Mouse (Mus musculus) MEL (cell line): ENCODE results near the gene Mbd6. TPM values are rescaled to one million over a fixed set of nuclear protein-coding genes. Genes with fewer than 3 reads are reported as not detected.

Source experiments
- DNase-seq: peaks from one replicate; pipeline ENCODE4 v3.0.0; 2011; ENCODE audit warnings: low read depth, low spot score
- H3K27ac ChIP-seq: 2 replicates; pipeline ENCODE4 v1.5.1; 2012; ENCODE audit warnings: low read depth, mild to moderate bottlenecking, control low read depth, low read length, moderate library complexity; ENCODE audit not compliant: control insufficient read depth
- H3K27me3 ChIP-seq, 2 experiments: fragments of 150-350 bp in 1 of 2; sonication (generic) in 1 of 2; 2 replicates each; pipeline ENCODE4 v1.6.1; 2012; ENCODE audit warnings: low read length in 2 of 2, mild to moderate bottlenecking in 2 of 2, improper control_type of control experiment in 1 of 2, moderate library complexity in 1 of 2; ENCODE audit not compliant: insufficient read depth in 2 of 2, control insufficient read depth in 1 of 2
- H3K36me3 ChIP-seq, 2 experiments: 2 replicates each; pipeline ENCODE4 v1.6.1; 2012 to 2014; ENCODE audit warnings: low read length in 2 of 2, improper control_type of control experiment in 1 of 2, inconsistent platforms in 1 of 2, mild to moderate bottlenecking in 1 of 2; ENCODE audit not compliant: insufficient read depth in 2 of 2, control insufficient read depth in 1 of 2
- H3K4me1 ChIP-seq, 2 experiments: fragments of 150-350 bp in 1 of 2; sonication (generic) in 1 of 2; 2 replicates each; pipeline ENCODE4 v1.6.1; 2012; ENCODE audit warnings: low read length in 2 of 2, improper control_type of control experiment in 1 of 2, mild to moderate bottlenecking in 1 of 2; ENCODE audit not compliant: insufficient read depth in 2 of 2, control insufficient read depth in 1 of 2
- H3K4me3 ChIP-seq, 2 experiments: fragments of 150-350 bp in 1 of 2; sonication (generic) in 1 of 2; 2 replicates each; pipeline ENCODE4 v1.5.1; 2012; ENCODE audit warnings: low read depth in 2 of 2, low read length in 2 of 2, mild to moderate bottlenecking in 2 of 2, moderate library complexity in 2 of 2, control low read depth in 1 of 2, improper control_type of control experiment in 1 of 2; ENCODE audit not compliant: control insufficient read depth in 1 of 2, insufficient read depth in 1 of 2
- H3K79me2 ChIP-seq: 2 replicates; pipeline ENCODE4 v1.6.1; 2012; ENCODE audit warnings: mild to moderate bottlenecking, low read length, moderate library complexity; ENCODE audit not compliant: control insufficient read depth, poor library complexity, insufficient read depth
- H3K9ac ChIP-seq: 2 replicates; pipeline ENCODE4 v1.6.1; 2012; ENCODE audit warnings: low read depth, mild to moderate bottlenecking, control low read depth, low read length, moderate library complexity; ENCODE audit not compliant: control insufficient read depth, poor library complexity, severe bottlenecking
- H3K9me3 ChIP-seq: fragments of 150-350 bp; sonication (generic); replicated peaks from 2 replicates; pipeline ENCODE4 v1.6.1; 2012; ENCODE audit warnings: mild to moderate bottlenecking, low read length, improper control_type of control experiment, moderate library complexity; ENCODE audit not compliant: insufficient read depth
- BHLHE40 ChIP-seq: IDR thresholded peaks from 2 replicates; pipeline ENCODE4 v1.6.1; 2012; ENCODE audit warnings: low read depth, mild to moderate bottlenecking, inconsistent platforms, low read length, improper control_type of control experiment, borderline replicate concordance
- ETS1 ChIP-seq: IDR thresholded peaks from 2 replicates; pipeline ENCODE4 v1.6.1; 2012; ENCODE audit warnings: low read depth, mild to moderate bottlenecking, inconsistent platforms, low read length, improper control_type of control experiment, moderate library complexity
- GABPA ChIP-seq: IDR thresholded peaks from 2 replicates; pipeline ENCODE4 v1.6.1; 2012; ENCODE audit warnings: low read depth, mild to moderate bottlenecking, inconsistent platforms, low read length, improper control_type of control experiment, moderate library complexity
- HCFC1 ChIP-seq: IDR thresholded peaks from 2 replicates; pipeline ENCODE4 v1.6.1; 2012; ENCODE audit warnings: low read depth, mild to moderate bottlenecking, inconsistent platforms, low read length, improper control_type of control experiment, moderate library complexity
- KAT2A ChIP-seq: conservative IDR thresholded peaks from 2 replicates; pipeline ENCODE4 v1.6.1; 2012; ENCODE audit warnings: low read depth, low read length, improper control_type of control experiment, inconsistent platforms
- MAFK ChIP-seq: IDR thresholded peaks from 2 replicates; pipeline ENCODE4 v1.6.1; 2011; ENCODE audit warnings: low read depth, mild to moderate bottlenecking, low read length, improper control_type of control experiment, borderline replicate concordance
- MXI1 ChIP-seq: IDR thresholded peaks from 2 replicates; pipeline ENCODE4 v1.6.1; 2011; ENCODE audit warnings: mild to moderate bottlenecking, low read depth, low read length, improper control_type of control experiment
- MYB ChIP-seq: IDR thresholded peaks from 2 replicates; pipeline ENCODE4 v1.6.1; 2011; ENCODE audit warnings: mild to moderate bottlenecking, low read depth, low read length, improper control_type of control experiment
- POLR2A ChIP-seq, 2 experiments: IDR thresholded peaks; 2 replicates each; pipeline ENCODE4 v1.6.1; 2011 to 2012; ENCODE audit warnings: low read length in 2 of 2, mild to moderate bottlenecking in 2 of 2, control low read depth in 1 of 2, improper control_type of control experiment in 1 of 2, low read depth in 1 of 2, moderate library complexity in 1 of 2; ENCODE audit not compliant: control insufficient read depth in 1 of 2, insufficient read depth in 1 of 2, poor library complexity in 1 of 2
- POLR2AphosphoS2 ChIP-seq: IDR thresholded peaks from 2 replicates; pipeline ENCODE4 v1.6.1; 2011; ENCODE audit warnings: low read length, improper control_type of control experiment
- POLR2AphosphoS5 ChIP-seq: IDR thresholded peaks from 2 replicates; pipeline ENCODE4 v1.6.1; 2012; ENCODE audit warnings: low read depth, borderline replicate concordance, mild to moderate bottlenecking, inconsistent platforms, low read length, moderate library complexity, mixed read lengths
- SIN3A ChIP-seq: IDR thresholded peaks from 2 replicates; pipeline ENCODE4 v1.6.1; 2012; ENCODE audit warnings: low read length, improper control_type of control experiment, inconsistent platforms
- SMC3 ChIP-seq: IDR thresholded peaks from 2 replicates; pipeline ENCODE4 v1.6.1; 2011; ENCODE audit warnings: low read depth, low read length, improper control_type of control experiment
- TBP ChIP-seq: IDR thresholded peaks from 2 replicates; pipeline ENCODE4 v1.8.0; 2011; ENCODE audit warnings: low read depth, low read length, improper control_type of control experiment
- TCF12 ChIP-seq: IDR thresholded peaks from 2 replicates; pipeline ENCODE4 v1.6.1; 2014; ENCODE audit warnings: low read depth, mild to moderate bottlenecking, inconsistent platforms, low read length, improper control_type of control experiment, moderate library complexity
- ZMIZ1 ChIP-seq: IDR thresholded peaks from 2 replicates; pipeline ENCODE4 v1.6.1; 2012; ENCODE audit warnings: low read depth, mild to moderate bottlenecking, inconsistent platforms, low read length, improper control_type of control experiment, moderate library complexity
- polyA plus RNA-seq, 2 experiments: library from polyadenylated mRNA; stranded (reverse) in 1 of 2; unstranded in 1 of 2; fragments of >175 nt in 1 of 2; fragments of >200 nt in 1 of 2; gene quantifications; 2 replicates each; pipeline versions ENCODE4 v1.2.1 to v1.2.4; 2012; ENCODE audit warnings: low replicate concordance in 2 of 2, low read depth in 1 of 2; ENCODE audit not compliant: insufficient read length in 2 of 2, insufficient read depth in 1 of 2, missing spikeins in 1 of 2
- total RNA-seq: library from RNA; depleted of rRNA; stranded (reverse); fragments of 300-350 nt; gene quantifications from 2 replicates; pipeline ENCODE4 v1.2.3, GENCODE M21; 2012

The Mbd6 gene
- total and polyA plus RNA-seq, 3 experiments: 4.2 to 44.8 TPM; not detected in 1

- no peaks in the 10 kb centered on the region for H3K9me3 ChIP-seq
- TF ChIP-seq SMC3 (no peak; the same call in 1 of the 2 replicates), HCFC1 (no peak), SIN3A (peak; percentile 11; the same call in 1 of the 2 replicates), MXI1 (no peak), KAT2A (no peak), POLR2AphosphoS2 (peak; percentile 86), POLR2AphosphoS5 (peak; percentile 89), ETS1 (no peak; the same call in 1 of the 2 replicates), POLR2A (IDR thresholded peaks at IDR 0.05; ENCODE audit: control insufficient read depth in 1 of 2, insufficient read depth in 1 of 2, low read depth in 1 of 2, low read length in 2 of 2, poor library complexity in 1 of 2) (peak; percentile 53 to 62; a peak in 3 of 4 replicates)
- TF ChIP-seq, all 39 proteins: peak for 4
- no peak overlapping the region for H3K27ac ChIP-seq
- H3K4me1 ChIP-seq: peaks cover 0 to 13% of the 10 kb centered on the region in 2 experiments; a peak in 2 of 4 replicates
- no peaks in the 10 kb centered on the region for H3K27me3 ChIP-seq
- no peak overlapping the region for H3K9ac ChIP-seq
- peaks cover 14 to 33% of the 10 kb centered on the region in 2 experiments for H3K36me3 ChIP-seq
- H3K79me2 ChIP-seq: peaks cover 14% of the 10 kb centered on the region
- DNase-seq: no peak
- H3K4me3 ChIP-seq: no peak overlapping the region
These were observed 8.4 kb upstream of the Mbd6 start for GRCm38 (mm10) chr10:127297015-127297871.

DNA sequence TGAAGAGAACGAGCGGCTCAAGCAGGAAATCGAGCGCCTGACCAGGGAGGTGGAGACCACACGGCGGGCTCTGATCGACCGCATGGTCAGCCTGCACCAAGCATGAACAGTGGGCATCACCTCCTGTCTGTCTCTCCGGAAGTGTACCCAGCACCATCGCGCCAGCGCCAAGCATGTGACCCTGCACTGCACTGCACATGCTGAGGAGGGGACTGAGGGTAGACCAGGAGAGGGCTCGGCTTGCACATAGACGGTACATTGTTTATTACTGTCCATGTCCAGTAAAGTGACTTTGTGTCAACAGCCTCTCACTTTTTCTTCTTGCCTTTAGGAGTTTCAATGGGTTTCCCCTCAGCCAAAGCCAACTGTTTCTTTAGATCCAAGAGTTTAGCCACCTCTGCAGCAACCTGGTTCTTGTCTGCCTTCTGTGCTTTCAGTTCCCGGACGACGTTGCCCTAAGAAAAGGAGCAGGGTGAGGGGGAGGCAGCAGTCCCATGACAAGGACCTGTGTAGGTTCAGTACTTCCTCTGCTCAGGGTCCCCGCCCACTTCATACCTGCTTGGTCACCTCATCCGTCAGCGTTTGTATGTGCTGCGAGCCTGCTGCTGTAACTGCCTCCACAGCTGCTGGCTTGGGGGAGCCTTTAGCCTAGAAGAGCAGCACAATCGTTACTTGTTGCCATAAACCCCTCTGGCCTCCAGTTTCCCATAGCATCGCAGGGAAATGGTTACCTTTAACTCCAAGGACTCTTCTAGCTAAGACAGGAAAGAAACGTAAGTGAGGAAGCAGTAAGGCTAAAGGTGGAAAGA lies 7.4 kb upstream of the Mbd6 start:
- peaks cover 15 to 27% of the 10 kb centered on the region in 2 experiments for H3K36me3 ChIP-seq
- H3K27me3 ChIP-seq: no peaks in the 10 kb centered on the region
- TF ChIP-seq ZMIZ1 (peak; percentile 93), GABPA (no peak), SMC3 (peak; percentile 32), TBP (no peak), MAFK (no peak), TCF12 (0 out of 2 replicates have a peak, but pooled peaks have one; percentile 15), POLR2A (IDR thresholded peaks at IDR 0.05; ENCODE audit: control insufficient read depth in 1 of 2, insufficient read depth in 1 of 2, low read depth in 1 of 2, low read length in 2 of 2, poor library complexity in 1 of 2) (peak; percentile 6 to 54; a peak in 2 of 4 replicates), POLR2AphosphoS5 (peak; percentile 75), POLR2AphosphoS2 (peak; percentile 94), BHLHE40 (peak; percentile 19; the same call in 1 of the 2 replicates), ETS1 (0 out of 2 replicates have a peak, but pooled peaks have one; percentile 11), MYB (peak; percentile 42; the same call in 1 of the 2 replicates)
- peaks cover 0 to 14% of the 10 kb centered on the region in 2 experiments; a peak in 2 of 4 replicates for H3K4me1 ChIP-seq
- H3K9ac ChIP-seq: no peak overlapping the region
- no peak for DNase-seq
- no peak overlapping the region for H3K27ac ChIP-seq
- no peaks in the 10 kb centered on the region for H3K9me3 ChIP-seq
- peaks cover 25% of the 10 kb centered on the region for H3K79me2 ChIP-seq
- H3K4me3 ChIP-seq: no peak overlapping the region
